Mouse (Mus musculus) cerebellum, adult 11 months (tissue): ENCODE data around the gene Olfr710.
"Not testable (repeated sequence)": the region's sequence is repeated elsewhere in the genome, so short reads cannot be mapped to it uniquely, and the experiment has no call there.

Source experiments
- DNase-seq: peaks from one replicate; pipeline ENCODE4 v3.0.0; 2022

The Olfr710 gene

GRCm38 (mm10) chr7:106948212-106948611 is at the start of gene Olfr710:
TSS of gene Olfr710 (minus strand) at chr7:106948312.
- no peak for DNase-seq

GRCm38 (mm10) chr7:106985236-106985635 is 37.1 kb upstream of the Olfr710 start:
- no peak for DNase-seq

- DNase-seq, result no peak
Measured at GRCm38 (mm10) chr7:106975353-106975752, 27.2 kb upstream of the Olfr710 start, which contains the start of gene Olfr711. TSS of gene Olfr711 (minus strand) at chr7:106975453.

- not testable (repeated sequence) for DNase-seq
Measured at GRCm38 (mm10) chr7:106967503-106967902, 19.4 kb upstream of the Olfr710 start.

DNA sequence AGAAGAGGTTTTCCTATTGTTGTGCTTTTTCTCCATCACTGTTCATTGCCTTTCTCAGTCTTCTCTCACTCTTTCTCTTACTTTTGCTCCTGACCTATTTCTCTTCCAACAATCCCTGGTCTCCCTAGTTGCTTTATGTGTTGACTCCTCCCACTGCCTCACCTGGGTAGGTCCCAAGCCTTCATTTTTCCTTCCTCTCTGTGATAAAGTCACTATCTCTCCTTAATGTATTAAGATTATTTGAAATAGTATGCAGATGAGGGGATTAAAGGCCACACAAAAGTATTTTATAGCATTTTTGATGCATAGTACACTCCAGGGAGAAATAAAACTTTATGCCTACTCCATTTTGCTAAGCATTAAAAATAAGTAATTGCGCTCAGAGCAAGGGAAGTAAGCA is 15.7 kb upstream of the Olfr710 start, which contains the start of gene Olfr6:
Gene Olfr6, minus strand, starts transcription at position 101 of the 400 bp plus-strand sequence.
- DNase-seq, result no peak

DNA sequence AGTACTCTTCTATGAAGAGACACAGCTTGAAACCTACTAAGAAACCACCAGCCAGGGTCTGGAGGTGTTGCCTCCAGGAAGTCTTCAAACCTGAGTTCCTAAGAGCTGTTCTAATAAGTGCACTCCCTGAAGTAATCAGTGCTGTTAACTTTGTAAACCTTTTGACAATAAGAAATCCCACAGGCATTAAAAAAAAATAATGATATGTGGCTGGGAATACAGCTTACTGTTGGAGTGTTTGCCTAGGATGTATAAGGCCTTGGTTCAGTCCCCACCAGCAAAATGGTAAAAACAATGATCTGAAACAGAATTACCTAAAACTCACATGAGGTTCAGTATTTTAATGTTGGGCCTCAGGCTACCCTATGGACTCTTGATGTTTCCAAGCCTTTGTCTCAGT is 16.0 kb downstream of the Olfr710 start, which contains the start of gene Olfr709-ps1:
Gene Olfr709-ps1, minus strand, starts transcription at position 101 of the 400 bp plus-strand sequence.
- no peak for DNase-seq

GRCm38 (mm10) chr7:106920961-106921360 is 27.2 kb downstream of the Olfr710 start:
- DNase-seq, result not testable (repeated sequence)

DNA sequence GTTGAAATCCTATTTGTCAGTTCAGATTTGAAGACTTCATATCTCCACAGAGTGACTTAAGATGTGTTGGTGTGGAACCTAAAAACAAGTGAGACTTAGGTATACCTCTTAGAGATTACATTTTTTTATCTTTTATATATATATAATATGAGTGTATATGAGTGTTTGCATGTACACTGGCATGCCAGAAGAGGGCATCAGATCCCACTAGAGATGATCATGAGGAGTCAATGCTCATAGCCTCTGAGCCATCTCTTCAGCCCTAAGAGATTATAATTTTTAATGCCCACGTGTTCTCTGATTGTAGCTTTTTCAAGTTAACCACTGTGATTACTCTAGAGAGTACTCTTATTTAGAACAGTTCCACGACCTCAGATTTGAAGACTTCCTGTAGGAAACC is 40.4 kb downstream of the Olfr710 start, which contains the start of gene Olfr1532-ps1:
Gene Olfr1532-ps1, plus strand, starts transcription at position 326 of the 400 bp plus-strand sequence.
- no peak for DNase-seq

- DNase-seq, result not testable (repeated sequence)
Measured at GRCm38 (mm10) chr7:106901141-106901540, 47.0 kb downstream of the Olfr710 start, which contains the start of gene Olfr707. TSS of gene Olfr707 (minus strand) at chr7:106901241.
